In the genomic region with DNA sequence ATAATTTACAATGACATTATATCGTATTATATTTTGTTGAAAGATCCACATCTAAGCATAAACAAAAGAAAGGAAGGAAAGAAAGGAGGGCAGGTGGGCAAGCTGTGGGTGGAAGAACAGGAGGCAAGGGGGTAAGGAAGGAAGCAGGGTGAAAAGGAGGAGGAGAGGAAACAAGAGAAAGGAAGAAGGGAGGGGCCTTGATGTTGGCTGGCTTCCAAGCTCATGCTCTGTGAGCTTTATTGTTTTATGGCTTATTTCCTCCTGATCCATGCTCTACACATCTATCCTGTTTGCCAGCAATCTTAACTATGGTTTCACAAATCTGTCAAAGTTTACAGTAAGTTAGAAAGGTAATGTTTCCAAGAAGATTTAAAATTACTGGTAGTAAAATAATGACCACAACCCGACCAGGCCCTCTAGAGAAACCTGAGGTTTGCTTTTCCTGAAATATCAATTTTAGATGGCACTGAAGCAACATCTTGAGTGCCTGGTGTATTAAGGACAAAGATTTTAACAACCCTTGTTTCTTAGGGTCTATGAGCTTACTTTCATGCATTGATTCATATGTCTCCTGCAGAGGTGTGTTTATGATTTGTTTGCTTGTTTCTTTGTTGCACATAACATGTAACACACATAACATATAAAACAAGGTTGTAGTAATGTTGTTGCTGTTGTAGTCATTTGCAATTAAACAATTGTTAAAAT, we compare ENCODE assay signal across 30 mouse cellular contexts. TPM values are rescaled to one million over a fixed set of nuclear protein-coding genes. Genes with fewer than 3 reads are reported as not detected.
DNase-seq lines count a peak whose midpoint lies in the region; ATAC-seq and TF ChIP-seq lines count a peak whose summit lies in the region.
"Had no signal": no experiment of that assay in that cellular context is flagged by ENCODE, and none has a peak within 500 bp of the region (broad histone marks: within the 10 kb centered on the region; RNA-seq: fewer than 3 reads in every experiment).

No protein-coding gene starts in this region.

- no peaks in the 10 kb centered on the region for H3K9me3 ChIP-seq in kidney, embryonic 16.5 days (ENCODE audit: low read length)
- H3K9me3 ChIP-seq in lung, embryonic 14.5 days (ENCODE audit: low read depth, low read length), result no peaks in the 10 kb centered on the region
- H3K9me3 ChIP-seq in intestine, embryonic 16.5 days (ENCODE audit: control insufficient read depth, low read length), result no peaks in the 10 kb centered on the region
- H3K9me3 ChIP-seq in stomach, embryonic 15.5 days, result no peaks in the 10 kb centered on the region
- H3K9me3 ChIP-seq: G1E; limb, embryonic 15.5 days; lung, embryonic 15.5 days; midbrain, embryonic 12.5 days; neural tube, embryonic 15.5 days had no signal

- DNase-seq in kidney, adult 11 months, result no peak
- DNase-seq in lung, embryonic 14.5 days, result peak; percentile 43
- no peak for DNase-seq in lung, postnatal 14 days
- DNase-seq: adrenal gland, postnatal 36 days; B cell, adult 2 months; cerebellum, adult 9-10 months; forebrain, postnatal 0 days; gastrocnemius, postnatal 14 days; heart, adult 11 months; right cerebral cortex, postnatal 14 days; thymus, postnatal 14 days had no signal

- 0 out of 2 replicates have a peak, but pooled peaks cover 6% of the 10 kb centered on the region for H3K4me1 ChIP-seq in kidney, embryonic 16.5 days (ENCODE audit: insufficient read depth, low read length)
- no peaks in the 10 kb centered on the region for H3K4me1 ChIP-seq in lung, embryonic 14.5 days (ENCODE audit: insufficient read depth)
- H3K4me1 ChIP-seq in intestine, embryonic 16.5 days (ENCODE audit: control insufficient read depth, insufficient read depth, low read length), result no peaks in the 10 kb centered on the region
- H3K4me1 ChIP-seq in stomach, embryonic 15.5 days, result no peaks in the 10 kb centered on the region
- H3K4me1 ChIP-seq: limb, embryonic 15.5 days; lung, embryonic 15.5 days; midbrain, embryonic 12.5 days; neural tube, embryonic 15.5 days had no signal

- no peak overlapping the region for H3K4me3 ChIP-seq in kidney, embryonic 16.5 days (ENCODE audit: low read length)
- H3K4me3 ChIP-seq in lung, embryonic 14.5 days (ENCODE audit: low read depth, low read length), result no peak overlapping the region
- H3K4me3 ChIP-seq in intestine, embryonic 16.5 days (ENCODE audit: low read length), result no peak overlapping the region
- H3K4me3 ChIP-seq in stomach, embryonic 15.5 days (replicated peaks), result no peak overlapping the region
- H3K4me3 ChIP-seq: layer of hippocampus, adult 2 months; limb, embryonic 15.5 days; lung, embryonic 15.5 days; midbrain, embryonic 12.5 days; neural tube, embryonic 15.5 days had no signal

- WGBS in kidney, embryonic 16.5 days, result 26% methylated on average over 2 of the region's 2 CpGs
- 58% methylated on average over 2 of the region's 2 CpGs for WGBS in lung, embryonic 14.5 days
- 49% methylated on average over 2 of the region's 2 CpGs for WGBS in intestine, embryonic 16.5 days
- 63% methylated on average over 2 of the region's 2 CpGs for whole genome bisulfite sequencing in stomach, embryonic 15.5 days

- H3K27ac ChIP-seq in kidney, embryonic 16.5 days (ENCODE audit: low read length), result 0 out of 2 replicates have a peak overlapping the region, but pooled peaks have one; percentile 38
- no peak overlapping the region for H3K27ac ChIP-seq in lung, embryonic 14.5 days (ENCODE audit: low read depth)
- H3K27ac ChIP-seq in intestine, embryonic 16.5 days (ENCODE audit: low read length), result no peak overlapping the region
- no peak overlapping the region for H3K27ac ChIP-seq in stomach, embryonic 15.5 days
- H3K27ac ChIP-seq: layer of hippocampus, adult 2 months; limb, embryonic 15.5 days; liver, embryonic 14.5 days; lung, embryonic 15.5 days; midbrain, embryonic 12.5 days; neural tube, embryonic 15.5 days had no signal

- peak; percentile 79 for ATAC-seq in kidney, embryonic 16.5 days (ENCODE audit: low FRiP score, low TSS enrichment)
- ATAC-seq in lung, embryonic 14.5 days (ENCODE audit: insufficient read depth), result peak; percentile 31; the same call in 1 of the 2 replicates
- ATAC-seq in intestine, embryonic 16.5 days, result peak; percentile 97
- 0 out of 2 replicates have a peak, but pooled peaks have one; percentile 27 for ATAC-seq in stomach, embryonic 15.5 days (ENCODE audit: insufficient read depth, low FRiP score, low read depth)
- ATAC-seq in megakaryocyte, adult 5-6 weeks (ENCODE audit: poor library complexity, severe bottlenecking), result no peak
- ATAC-seq: forebrain, postnatal 0 days; hindbrain, embryonic 16.5 days; Patski had no signal

- H3K36me3 ChIP-seq in kidney, embryonic 16.5 days (ENCODE audit: insufficient read depth, low read length), result no peaks in the 10 kb centered on the region
- no peaks in the 10 kb centered on the region for H3K36me3 ChIP-seq in lung, embryonic 14.5 days (ENCODE audit: insufficient read depth)
- no peaks in the 10 kb centered on the region for H3K36me3 ChIP-seq in intestine, embryonic 16.5 days (ENCODE audit: control insufficient read depth, insufficient read depth, low read length)
- H3K36me3 ChIP-seq in stomach, embryonic 15.5 days, result no peaks in the 10 kb centered on the region
- H3K36me3 ChIP-seq: G1E; limb, embryonic 15.5 days; lung, embryonic 15.5 days; midbrain, embryonic 12.5 days; neural tube, embryonic 15.5 days had no signal

- H3K9ac ChIP-seq in kidney, embryonic 16.5 days (replicated peaks; ENCODE audit: low read length), result no peak overlapping the region
- no peak overlapping the region for H3K9ac ChIP-seq in lung, embryonic 14.5 days
- no peak overlapping the region for H3K9ac ChIP-seq in intestine, embryonic 16.5 days (ENCODE audit: low read depth, low read length)
- H3K9ac ChIP-seq in stomach, embryonic 15.5 days, result no peak overlapping the region
- H3K9ac ChIP-seq: forebrain, postnatal 0 days; limb, embryonic 15.5 days; liver, embryonic 14.5 days; lung, embryonic 15.5 days; midbrain, embryonic 12.5 days; neural tube, embryonic 15.5 days had no signal

- no peak for TF ChIP-seq CTCF in lung, embryonic 14.5 days (IDR thresholded peaks at IDR 0.05; ENCODE audit: low read depth)

- no peaks in the 10 kb centered on the region for H3K27me3 ChIP-seq in kidney, embryonic 16.5 days (ENCODE audit: insufficient read depth, low read length)
- H3K27me3 ChIP-seq in lung, embryonic 14.5 days (ENCODE audit: insufficient read depth, low read length), result no peaks in the 10 kb centered on the region
- no peaks in the 10 kb centered on the region for H3K27me3 ChIP-seq in intestine, embryonic 16.5 days (replicated peaks; ENCODE audit: control insufficient read depth, insufficient read depth, low read length)
- no peaks in the 10 kb centered on the region for H3K27me3 ChIP-seq in stomach, embryonic 15.5 days (replicated peaks)
- H3K27me3 ChIP-seq: CH12.LX; limb, embryonic 15.5 days; lung, embryonic 15.5 days; midbrain, embryonic 12.5 days; neural tube, embryonic 15.5 days; Patski had no signal

- no peak overlapping the region for H3K4me2 ChIP-seq in kidney, embryonic 16.5 days (replicated peaks; ENCODE audit: low read depth, low read length)
- H3K4me2 ChIP-seq in lung, embryonic 14.5 days, result no peak overlapping the region
- H3K4me2 ChIP-seq in intestine, embryonic 16.5 days (ENCODE audit: low read depth, low read length), result no peak overlapping the region
- no peak overlapping the region for H3K4me2 ChIP-seq in stomach, embryonic 15.5 days
- H3K4me2 ChIP-seq: heart, embryonic 11.5 days; limb, embryonic 15.5 days; lung, embryonic 15.5 days; midbrain, embryonic 12.5 days; neural tube, embryonic 15.5 days had no signal

RNA-seq across cellular contexts. Expression of gene Aldoart1, which starts 13.1 kb away (rescaled TPM):
- 0.10 and 0.21 TPM in 2 replicates for polyA plus RNA-seq in kidney, embryonic 16.5 days (2015; fragmentation: Nextera tagmentation; extraction: Ambion mirVana)
- polyA plus RNA-seq in lung, embryonic 14.5 days (2014; fragmentation: Nextera tagmentation; extraction: Ambion mirVana), result not detected in 2 replicates
- 0.11 TPM in 1 of 2 replicates, not detected in the other for polyA plus RNA-seq in intestine, embryonic 16.5 days (2015; fragmentation: Nextera tagmentation; extraction: Ambion mirVana)
- polyA plus RNA-seq in stomach, embryonic 15.5 days (2015; fragmentation: Nextera tagmentation; extraction: Ambion mirVana), result 0.69 TPM in 1 of 2 replicates, not detected in the other
- total RNA-seq in megakaryocyte, adult 5-6 weeks (2015), result 0.09 TPM in 1 of 2 replicates, not detected in the other
- total RNA-seq in megakaryocyte, adult 5-6 weeks (2017), result not detected in 2 replicates
- total RNA-seq: adrenal gland, postnatal 36 days; hematopoietic stem cell, adult 5-6 weeks; layer of hippocampus, adult 2 months; layer of hippocampus, postnatal 25 days; left cerebral cortex, postnatal 14 days had no signal
- polyA plus RNA-seq: forebrain, embryonic 11.5 days; forebrain, postnatal 0 days; limb, embryonic 15.5 days; liver, embryonic 14.5 days; lung, embryonic 15.5 days; midbrain, embryonic 12.5 days; neural tube, embryonic 15.5 days had no signal
